19 mouse cellular contexts compared by ENCODE assay signal in the genomic region with DNA sequence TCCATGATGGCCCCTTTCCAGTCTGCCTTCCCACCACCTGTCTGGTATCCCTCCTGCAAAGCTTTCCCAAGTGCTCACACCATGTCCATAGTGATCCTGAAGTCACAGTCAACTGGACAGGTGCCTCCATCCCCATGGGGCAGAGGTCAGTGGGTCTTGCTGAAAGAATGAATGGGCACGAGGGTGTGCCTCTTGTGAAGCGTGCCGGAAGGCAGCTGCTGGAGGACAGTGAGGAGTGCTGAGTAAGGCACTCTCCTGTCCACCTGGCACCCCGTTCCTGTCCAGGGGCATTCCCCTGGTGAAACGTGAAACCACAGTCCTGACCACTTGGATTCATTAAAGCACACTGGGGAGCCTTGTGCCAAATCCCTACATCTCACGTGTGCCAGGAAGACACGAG.
DNase-seq lines count a peak whose midpoint lies in the region; ATAC-seq and TF ChIP-seq lines count a peak whose summit lies in the region.
"Had no signal": no experiment of that assay in that cellular context is flagged by ENCODE, and none has a peak within 500 bp of the region (broad histone marks: within the 10 kb centered on the region; RNA-seq: fewer than 3 reads in every experiment).

No protein-coding gene starts in this region.

- no peaks in the 10 kb centered on the region for H3K27me3 ChIP-seq in G1E (ENCODE audit: insufficient read depth, low read length)
- no peaks in the 10 kb centered on the region for H3K27me3 ChIP-seq in limb, embryonic 10.5 days (ENCODE audit: low read depth, poor library complexity, severe bottlenecking)
- H3K27me3 ChIP-seq: embryonic facial prominence, embryonic 15.5 days; forebrain, embryonic 12.5 days; limb, embryonic 12.5 days; liver, embryonic 15.5 days had no signal

- 64% methylated on average over 7 of the region's 7 CpGs for whole genome bisulfite sequencing in limb, embryonic 10.5 days

- H3K4me1 ChIP-seq in G1E (ENCODE audit: insufficient read depth, low read depth, low read length), result no peaks in the 10 kb centered on the region
- peaks cover 34% of the 10 kb centered on the region for H3K4me1 ChIP-seq in limb, embryonic 10.5 days
- H3K4me1 ChIP-seq: forebrain, embryonic 12.5 days; liver, embryonic 15.5 days had no signal

- no peak for TF ChIP-seq CTCF in G1E (IDR thresholded peaks at IDR 0.05; ENCODE audit: low read depth, low read length)

- peaks cover 44% of the 10 kb centered on the region for H3K9me3 ChIP-seq in G1E (replicated peaks)
- no peaks in the 10 kb centered on the region for H3K9me3 ChIP-seq in limb, embryonic 10.5 days (replicated peaks)
- H3K9me3 ChIP-seq: embryonic facial prominence, embryonic 15.5 days; forebrain, embryonic 12.5 days; limb, embryonic 12.5 days; liver, embryonic 15.5 days had no signal

- intact Hi-C loops in heart, postnatal 10 days (cut with DNase I), result loop anchor here (10.0 kb wide), 1 partner anchor 109 kb away; no protein-coding TSS in a partner anchor

- no peaks in the 10 kb centered on the region for H3K36me3 ChIP-seq in G1E (replicated peaks)
- H3K36me3 ChIP-seq in limb, embryonic 10.5 days, result no peaks in the 10 kb centered on the region
- H3K36me3 ChIP-seq: embryonic facial prominence, embryonic 15.5 days; forebrain, embryonic 12.5 days; limb, embryonic 12.5 days; liver, embryonic 15.5 days had no signal

- DNase-seq in cerebellum, adult 18-20 months, result peak; percentile 44 to 47
- DNase-seq in heart, adult 11 months, result peak; percentile 80
- DNase-seq in heart, postnatal 10 days, result no peak
- no peak for DNase-seq in G1E (ENCODE audit: low spot score)
- peak; percentile 16 for DNase-seq in kidney, postnatal 10 days
- DNase-seq in limb, embryonic 10.5 days (ENCODE audit: low spot score), result no peak
- DNase-seq: adrenal gland, postnatal 14 days; gastrocnemius, postnatal 14 days; heart, postnatal 36 days; lung, postnatal 10 days; retina, postnatal 1 day; thymus, adult 18-20 months had no signal

- H3K4me3 ChIP-seq in G1E (ENCODE audit: low read depth, low read length), result peak overlapping the region; percentile 16; the same call in 1 of the 2 replicates
- no peak overlapping the region for H3K4me3 ChIP-seq in limb, embryonic 10.5 days
- H3K4me3 ChIP-seq: embryonic facial prominence, embryonic 15.5 days; forebrain, embryonic 12.5 days; left cerebral cortex, adult 2 months; limb, embryonic 12.5 days; liver, embryonic 15.5 days had no signal

- no peak overlapping the region for H3K27ac ChIP-seq in limb, embryonic 10.5 days
- H3K27ac ChIP-seq: embryonic facial prominence, embryonic 15.5 days; forebrain, embryonic 12.5 days; left cerebral cortex, adult 2 months; limb, embryonic 12.5 days; liver, embryonic 15.5 days had no signal

- no peak for ATAC-seq in cerebellum, adult (ENCODE audit: insufficient number of reproducible peaks, low FRiP score, low TSS enrichment)
- ATAC-seq in G1E (ENCODE audit: extremely low read depth, insufficient number of reproducible peaks, low FRiP score, poor library complexity, severe bottlenecking), result no peak
- no peak for ATAC-seq in megakaryocyte progenitor cell, adult 5-6 weeks (replicated peaks; ENCODE audit: poor library complexity)

Comparison
In these comparisons a context has a peak if more than half of its experiments do, and no peak if none do; other contexts are left out.
1. DNase-seq: peak in cerebellum, adult 18-20 months (2 of 2), heart, adult 11 months (single experiment) and kidney, postnatal 10 days (single experiment); none in heart, postnatal 10 days (0 of 2), G1E (single experiment) and limb, embryonic 10.5 days (single experiment).